Mouse (Mus musculus): ENCODE data around the gene Nav2. TPM values are rescaled to one million over a fixed set of nuclear protein-coding genes. Genes with fewer than 3 reads are reported as not detected.

Gene Nav2
- polyA plus RNA-seq, 1 experiment from 2014 or later = 6.0 TPM

DNA sequence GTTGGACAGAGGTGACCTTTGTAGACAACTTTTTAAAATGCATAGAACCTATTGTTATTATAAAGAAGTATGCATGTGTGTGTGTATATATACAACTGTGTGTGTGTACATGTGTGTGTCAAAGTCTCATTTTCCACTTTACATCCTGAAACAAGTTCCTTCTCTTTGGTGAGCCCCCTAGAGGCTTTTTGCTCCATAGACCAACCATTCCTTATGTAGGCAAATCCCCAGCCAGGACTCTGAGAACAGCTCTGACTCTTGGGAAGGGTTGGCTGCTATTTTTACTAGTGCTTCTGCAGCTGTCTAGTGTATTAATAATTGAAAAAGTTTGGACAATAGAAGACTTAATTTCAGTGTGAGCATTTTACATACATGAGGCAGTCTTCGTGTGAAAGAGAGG lies 464.7 kb downstream of the Nav2 start:
- DNase-seq (ENCODE audit: low spot score) = no peak
- H3K4me1 ChIP-seq (replicated peaks; ENCODE audit: control insufficient read depth, insufficient read depth) = peaks cover 2% of the 10 kb centered on the region; the same call in 1 of the 2 replicates
- peak; percentile 50 for TF ChIP-seq CTCF (IDR thresholded peaks at IDR 0.05; ENCODE audit: low read depth)
- TF ChIP-seq EP300 (optimal IDR thresholded peaks at IDR 0.05) = no peak
- no peak for ATAC-seq (ENCODE audit: low FRiP score, low TSS enrichment)
- 71% methylated on average over 1 of the region's 1 CpGs for WGBS
- no peak overlapping the region for H3K4me3 ChIP-seq (ENCODE audit: low read depth, low read length)
- no peaks in the 10 kb centered on the region for H3K36me3 ChIP-seq (ENCODE audit: control insufficient read depth, insufficient read depth, low read length)
- H3K9ac ChIP-seq (ENCODE audit: low read length) = no peak overlapping the region
- H3K27me3 ChIP-seq (ENCODE audit: control insufficient read depth, insufficient read depth, low read length) = no peaks in the 10 kb centered on the region
- H3K27ac ChIP-seq (replicated peaks) = no peak overlapping the region
- no peaks in the 10 kb centered on the region for H3K9me3 ChIP-seq (ENCODE audit: control insufficient read depth, low read length)
- H3K4me2 ChIP-seq (replicated peaks; ENCODE audit: low read depth) = no peak overlapping the region

DNA sequence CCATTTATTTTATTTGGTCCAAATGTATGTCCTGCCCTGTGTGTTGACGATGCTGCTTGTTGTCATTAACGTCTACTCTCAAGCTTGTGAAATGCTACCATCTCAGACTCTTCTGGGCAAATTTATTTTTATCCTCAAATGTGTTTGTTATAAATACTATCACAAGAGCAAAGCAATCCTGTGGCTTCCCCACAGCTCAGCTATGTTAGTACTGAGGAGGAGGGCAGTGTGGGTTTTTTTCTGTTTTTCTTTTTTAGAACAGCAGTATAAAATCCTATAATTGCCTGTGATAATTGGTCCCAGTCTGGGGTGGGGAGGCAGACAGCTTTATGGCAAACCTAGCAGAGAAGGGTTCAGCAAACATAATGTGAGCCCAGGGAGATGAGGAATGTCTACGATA lies 465.1 kb downstream of the Nav2 start:
- Histone ChIP-seq H3K4me2 (replicated peaks; ENCODE audit: low read depth) (no peak overlapping the region), H3K27ac (replicated peaks) (no peak overlapping the region), H3K36me3 (ENCODE audit: control insufficient read depth, insufficient read depth, low read length) (no peaks in the 10 kb centered on the region), H3K4me3 (ENCODE audit: low read depth, low read length) (no peak overlapping the region), H3K9ac (ENCODE audit: low read length) (no peak overlapping the region), H3K9me3 (ENCODE audit: control insufficient read depth, low read length) (no peaks in the 10 kb centered on the region), H3K27me3 (ENCODE audit: control insufficient read depth, insufficient read depth, low read length) (no peaks in the 10 kb centered on the region), H3K4me1 (replicated peaks; ENCODE audit: control insufficient read depth, insufficient read depth) (peaks cover 2% of the 10 kb centered on the region; the same call in 1 of the 2 replicates)
- DNase-seq (ENCODE audit: low spot score) = no peak
- TF ChIP-seq EP300 (optimal IDR thresholded peaks at IDR 0.05) (no peak), CTCF (IDR thresholded peaks at IDR 0.05; ENCODE audit: low read depth) (no peak)
- no peak for ATAC-seq (ENCODE audit: low FRiP score, low TSS enrichment)
- WGBS = 75% methylated on average over 3 of the region's 3 CpGs

DNA sequence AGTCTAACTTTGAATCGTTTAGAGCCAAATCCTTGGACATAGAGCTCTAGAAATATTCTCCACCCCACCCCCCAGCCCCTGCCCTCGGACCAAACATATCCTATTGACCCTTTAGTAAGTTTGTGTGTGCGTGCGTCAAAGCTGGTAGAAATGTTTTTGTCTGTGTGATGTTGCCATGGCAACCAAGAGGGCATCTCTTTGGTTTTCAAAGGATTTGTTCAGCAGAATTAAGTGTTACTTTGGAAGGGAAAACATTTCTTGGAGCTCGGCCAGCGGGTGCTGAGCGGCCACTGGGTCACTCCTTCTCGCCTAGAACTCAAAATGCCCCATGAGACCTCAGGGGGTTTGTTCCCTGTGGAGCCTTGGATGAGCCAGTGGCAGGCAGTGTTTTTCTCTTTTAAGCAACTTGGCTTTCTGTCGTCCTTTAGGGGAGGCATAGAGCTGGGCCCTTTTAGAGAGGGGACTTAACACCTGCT lies 467.0 kb downstream of the Nav2 start:
- DNase-seq (ENCODE audit: low spot score) (peak; percentile 44), ATAC-seq (ENCODE audit: low FRiP score, low TSS enrichment) (peak; percentile 63; the same call in 1 of the 2 replicates)
- WGBS = 26% methylated on average over 9 of the region's 9 CpGs
- TF ChIP-seq CTCF (IDR thresholded peaks at IDR 0.05; ENCODE audit: low read depth) (no peak), EP300 (optimal IDR thresholded peaks at IDR 0.05) (no peak)
- peaks cover 2% of the 10 kb centered on the region; the same call in 1 of the 2 replicates for H3K4me1 ChIP-seq (replicated peaks; ENCODE audit: control insufficient read depth, insufficient read depth)
- no peaks in the 10 kb centered on the region for H3K9me3 ChIP-seq (ENCODE audit: control insufficient read depth, low read length)
- no peaks in the 10 kb centered on the region for H3K36me3 ChIP-seq (ENCODE audit: control insufficient read depth, insufficient read depth, low read length)
- 0 out of 2 replicates have a peak overlapping the region, but pooled peaks have one; percentile 45 for H3K27ac ChIP-seq (replicated peaks)
- no peak overlapping the region for H3K9ac ChIP-seq (ENCODE audit: low read length)
- H3K27me3 ChIP-seq (ENCODE audit: control insufficient read depth, insufficient read depth, low read length) = no peaks in the 10 kb centered on the region
- H3K4me2 ChIP-seq (replicated peaks; ENCODE audit: low read depth) = no peak overlapping the region
- no peak overlapping the region for H3K4me3 ChIP-seq (ENCODE audit: low read depth, low read length)

DNA sequence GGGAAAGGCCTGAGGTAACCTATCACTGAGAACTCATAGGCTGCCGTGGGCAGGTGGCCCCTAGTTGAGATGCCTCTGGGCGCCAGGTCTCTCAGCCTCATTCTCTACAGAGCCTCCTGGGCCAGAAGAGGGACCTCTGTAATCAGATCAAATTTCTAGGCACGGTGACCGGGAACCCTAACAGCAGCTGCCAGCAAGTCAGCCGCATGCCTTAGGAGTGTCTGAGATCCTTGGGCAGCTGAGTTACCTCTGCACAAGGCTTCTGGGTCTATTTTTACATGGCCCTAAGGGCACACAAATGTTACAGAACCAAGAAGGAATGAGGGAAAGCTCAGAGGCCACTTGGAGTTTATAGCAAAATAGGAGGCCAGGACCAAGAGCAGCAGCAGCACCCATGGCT lies 470.1 kb downstream of the Nav2 start:
- H3K4me1 ChIP-seq (replicated peaks; ENCODE audit: control insufficient read depth, insufficient read depth) = peaks cover 2% of the 10 kb centered on the region
- no peak for ATAC-seq (ENCODE audit: low FRiP score, low TSS enrichment)
- H3K27ac ChIP-seq (replicated peaks) = no peak overlapping the region
- no peak overlapping the region for H3K4me2 ChIP-seq (replicated peaks; ENCODE audit: low read depth)
- no peak overlapping the region for H3K4me3 ChIP-seq (ENCODE audit: low read depth, low read length)
- DNase-seq (ENCODE audit: low spot score) = no peak
- H3K9ac ChIP-seq (ENCODE audit: low read length) = no peak overlapping the region
- H3K36me3 ChIP-seq (ENCODE audit: control insufficient read depth, insufficient read depth, low read length) = no peaks in the 10 kb centered on the region
- no peak for TF ChIP-seq CTCF (IDR thresholded peaks at IDR 0.05; ENCODE audit: low read depth)
- H3K9me3 ChIP-seq (ENCODE audit: control insufficient read depth, low read length) = no peaks in the 10 kb centered on the region
- no peaks in the 10 kb centered on the region for H3K27me3 ChIP-seq (ENCODE audit: control insufficient read depth, insufficient read depth, low read length)
- 66% methylated on average over 5 of the region's 5 CpGs for WGBS

DNA sequence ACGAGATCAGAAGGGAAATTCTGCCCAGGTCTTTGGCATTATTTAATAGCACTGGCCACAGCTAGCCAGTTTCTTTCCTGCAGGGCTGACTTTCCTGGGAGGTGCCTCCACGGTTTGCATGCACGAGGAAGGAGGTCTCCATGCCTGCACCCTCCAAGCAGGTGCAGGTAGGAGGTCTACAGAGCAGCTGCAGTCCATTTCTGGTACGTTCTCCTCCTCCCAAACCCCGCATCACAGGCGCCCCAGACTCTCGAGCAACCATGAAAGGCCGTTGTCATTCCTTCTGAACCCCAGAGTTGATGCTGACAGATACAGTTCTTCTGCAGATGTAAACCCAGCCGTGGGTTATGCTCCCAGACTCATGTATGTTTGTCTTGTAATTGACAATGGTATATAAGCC lies 472.4 kb downstream of the Nav2 start:
- no peak for ATAC-seq (ENCODE audit: low FRiP score, low TSS enrichment)
- no peak for TF ChIP-seq EP300 (optimal IDR thresholded peaks at IDR 0.05)
- TF ChIP-seq CTCF (IDR thresholded peaks at IDR 0.05; ENCODE audit: low read depth) = no peak
- Histone ChIP-seq H3K36me3 (ENCODE audit: control insufficient read depth, insufficient read depth, low read length) (no peaks in the 10 kb centered on the region), H3K27ac (replicated peaks) (no peak overlapping the region), H3K4me3 (ENCODE audit: low read depth, low read length) (no peak overlapping the region), H3K4me1 (replicated peaks; ENCODE audit: control insufficient read depth, insufficient read depth) (no peaks in the 10 kb centered on the region; the same call in 1 of the 2 replicates), H3K9ac (ENCODE audit: low read length) (no peak overlapping the region), H3K9me3 (ENCODE audit: control insufficient read depth, low read length) (no peaks in the 10 kb centered on the region), H3K27me3 (ENCODE audit: control insufficient read depth, insufficient read depth, low read length) (no peaks in the 10 kb centered on the region), H3K4me2 (replicated peaks; ENCODE audit: low read depth) (no peak overlapping the region)
- no peak for DNase-seq (ENCODE audit: low spot score)
- 73% methylated on average over 9 of the region's 9 CpGs for WGBS

DNA sequence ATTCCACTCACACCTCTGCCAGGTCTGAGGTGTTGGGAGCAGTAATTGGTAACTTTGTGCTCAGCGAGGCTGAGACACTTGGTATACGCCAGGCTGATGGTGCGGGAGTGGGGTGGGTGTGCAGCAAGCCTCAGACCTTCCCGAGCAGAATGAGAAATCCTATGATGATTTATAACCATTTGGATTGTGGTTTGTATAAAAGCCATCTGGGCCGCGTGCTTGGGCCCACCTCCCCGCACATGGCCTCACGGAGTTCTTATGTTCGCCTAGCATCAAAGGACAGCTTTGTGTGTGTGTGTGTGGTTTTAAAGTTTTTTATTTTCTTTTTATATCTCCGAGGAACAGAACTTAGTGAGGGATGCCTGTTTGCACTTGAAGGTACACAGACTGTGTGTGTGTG lies 474.4 kb downstream of the Nav2 start:
- 27% methylated on average over 10 of the region's 10 CpGs for WGBS
- no peaks in the 10 kb centered on the region for H3K9me3 ChIP-seq (ENCODE audit: control insufficient read depth, low read length)
- H3K27ac ChIP-seq (replicated peaks) = no peak overlapping the region
- H3K4me1 ChIP-seq (replicated peaks; ENCODE audit: control insufficient read depth, insufficient read depth) = no peaks in the 10 kb centered on the region; the same call in 1 of the 2 replicates
- no peak overlapping the region for H3K4me3 ChIP-seq (ENCODE audit: low read depth, low read length)
- no peaks in the 10 kb centered on the region for H3K27me3 ChIP-seq (ENCODE audit: control insufficient read depth, insufficient read depth, low read length)
- ATAC-seq (ENCODE audit: low FRiP score, low TSS enrichment) (0 out of 2 replicates have a peak, but pooled peaks have one; percentile 32), DNase-seq (ENCODE audit: low spot score) (no peak)
- no peak overlapping the region for H3K4me2 ChIP-seq (replicated peaks; ENCODE audit: low read depth)
- no peaks in the 10 kb centered on the region for H3K36me3 ChIP-seq (ENCODE audit: control insufficient read depth, insufficient read depth, low read length)
- H3K9ac ChIP-seq (ENCODE audit: low read length) = no peak overlapping the region
- TF ChIP-seq EP300 (optimal IDR thresholded peaks at IDR 0.05) (no peak), CTCF (IDR thresholded peaks at IDR 0.05; ENCODE audit: low read depth) (no peak)
